Mouse (Mus musculus) fat pad, adult 2 months (tissue): ENCODE results near the gene Dcaf7.
"Not testable (repeated sequence)": the region's sequence is repeated elsewhere in the genome, so short reads cannot be mapped to it uniquely, and the experiment has no call there.

ENCODE experiments used
- DNase-seq: peaks from one replicate; pipeline ENCODE4 v3.0.0-alpha.2; 2011; ENCODE audit warnings: low read depth, low spot score; ENCODE audit errors: extremely low read depth

Gene Dcaf7

GRCm38 (mm10) chr11:106036548-106037417 lies at the start of gene Dcaf7:
TSS of gene Dcaf7 (plus strand) at chr11:106036872.
- DNase-seq = peak; percentile 80

- no peak for DNase-seq
These were observed 49.2 kb upstream of the Dcaf7 start for GRCm38 (mm10) chr11:105987446-105987845.

GRCm38 (mm10) chr11:105989446-105989845 lies 47.2 kb upstream of the Dcaf7 start:
- DNase-seq = no peak

- DNase-seq = no peak
These were observed 46.4 kb upstream of the Dcaf7 start for GRCm38 (mm10) chr11:105990231-105990630.

GRCm38 (mm10) chr11:105994375-105994774 lies 42.3 kb upstream of the Dcaf7 start, which contains the start of gene Ace3:
TSS of gene Ace3 (plus strand) at chr11:105994675.
- no peak for DNase-seq

GRCm38 (mm10) chr11:106000062-106000461 lies 36.6 kb upstream of the Dcaf7 start:
- no peak for DNase-seq

- no peak for DNase-seq
These were observed 35.0 kb upstream of the Dcaf7 start for GRCm38 (mm10) chr11:106001718-106002117.

GRCm38 (mm10) chr11:106004576-106004975 lies 32.1 kb upstream of the Dcaf7 start:
- DNase-seq = no peak

- no peak for DNase-seq
These were observed 30.7 kb upstream of the Dcaf7 start for GRCm38 (mm10) chr11:106005970-106006369.

GRCm38 (mm10) chr11:106007821-106008220 lies 28.9 kb upstream of the Dcaf7 start, which contains the start of gene Kcnh6:
TSS of gene Kcnh6 (plus strand) at chr11:106008124.
- DNase-seq = no peak

- no peak for DNase-seq
These were observed 24.0 kb upstream of the Dcaf7 start for GRCm38 (mm10) chr11:106012711-106013110.

- DNase-seq = no peak
These were observed 23.0 kb upstream of the Dcaf7 start for GRCm38 (mm10) chr11:106013556-106014225.

GRCm38 (mm10) chr11:106016440-106016839 lies 20.2 kb upstream of the Dcaf7 start:
- DNase-seq = no peak

GRCm38 (mm10) chr11:106020051-106020763 lies 16.5 kb upstream of the Dcaf7 start:
- no peak for DNase-seq

- DNase-seq = no peak
These were observed 10.9 kb upstream of the Dcaf7 start for GRCm38 (mm10) chr11:106025774-106026173.

- DNase-seq = no peak
These were observed 10.1 kb upstream of the Dcaf7 start for GRCm38 (mm10) chr11:106026465-106027151.

- DNase-seq = no peak
These were observed 9.1 kb upstream of the Dcaf7 start for GRCm38 (mm10) chr11:106027607-106028006.

GRCm38 (mm10) chr11:106032074-106032473 lies 4.6 kb upstream of the Dcaf7 start:
- not testable (repeated sequence) for DNase-seq

- DNase-seq = no peak
These were observed 3.2 kb upstream of the Dcaf7 start for GRCm38 (mm10) chr11:106033491-106033919.

- DNase-seq = no peak
These were observed 1.7 kb upstream of the Dcaf7 start for GRCm38 (mm10) chr11:106034986-106035385.

- DNase-seq = no peak
These were observed 713 bp downstream of the Dcaf7 start for GRCm38 (mm10) chr11:106037418-106037751.
